8 mouse cellular contexts compared by ENCODE assay signal in genomic region chr6:38550250-38551061, GRCm38 (mm10). TPM values are rescaled to one million over a fixed set of nuclear protein-coding genes. Genes with fewer than 3 reads are reported as not detected.
A peak's percentile ranks its signal among the peaks of the same experiment; 100 is the strongest.
DNase-seq lines count a peak whose midpoint lies in the region; ATAC-seq and TF ChIP-seq lines count a peak whose summit lies in the region.

No protein-coding gene starts in this region.

- H3K79me2 ChIP-seq in macrophage (ENCODE audit: inconsistent target): peaks cover 36% of the 10 kb centered on the region

- H3K9me3 ChIP-seq in embryonic facial prominence, embryonic 14.5 days (ENCODE audit: control insufficient read depth, low read length): no peaks in the 10 kb centered on the region
- no peaks in the 10 kb centered on the region for H3K9me3 ChIP-seq in heart, embryonic 12.5 days (replicated peaks)
- no peaks in the 10 kb centered on the region for H3K9me3 ChIP-seq in stomach, embryonic 15.5 days

- peak overlapping the region; percentile 59 for H3K4me2 ChIP-seq in embryonic facial prominence, embryonic 14.5 days (ENCODE audit: low read depth, low read length)
- H3K4me2 ChIP-seq in heart, embryonic 12.5 days: peak overlapping the region; percentile 74
- peak overlapping the region; percentile 64 for H3K4me2 ChIP-seq in stomach, embryonic 15.5 days

- peak in 1 of 2 experiments; percentile 54 for DNase-seq in left cerebral cortex, adult 2 months (ENCODE audit: extremely low spot score in 1 of 2, low spot score in 2 of 2)
- no peak for DNase-seq in left cerebral cortex, adult 11 months (ENCODE audit: low spot score)
- DNase-seq in R1 (ENCODE audit: low read depth, low spot score): peak; percentile 75
- DNase-seq in embryonic facial prominence, embryonic 14.5 days (ENCODE audit: low spot score): peak; percentile 75
- DNase-seq in kidney, postnatal 25 days: peak; percentile 72 to 86

- peaks cover 8% of the 10 kb centered on the region; the same call in 1 of the 2 replicates for H3K4me1 ChIP-seq in embryonic facial prominence, embryonic 14.5 days (ENCODE audit: control insufficient read depth, insufficient read depth, low read length)
- peaks cover 22% of the 10 kb centered on the region for H3K4me1 ChIP-seq in heart, embryonic 12.5 days (replicated peaks)
- no peaks in the 10 kb centered on the region for H3K4me1 ChIP-seq in stomach, embryonic 15.5 days

- 5% methylated on average over 28 of the region's 28 CpGs for WGBS in embryonic facial prominence, embryonic 14.5 days
- 7% methylated on average over 28 of the region's 28 CpGs for WGBS in heart, embryonic 12.5 days
- 2% methylated on average over 28 of the region's 28 CpGs for WGBS in macrophage (ENCODE audit: missing documents)
- WGBS in stomach, embryonic 15.5 days: 4% methylated on average over 28 of the region's 28 CpGs

- ATAC-seq in embryonic facial prominence, embryonic 14.5 days (ENCODE audit: low read depth): peak; percentile 12
- ATAC-seq in heart, embryonic 12.5 days (ENCODE audit: insufficient number of reproducible peaks, low FRiP score): peak; percentile 52
- peak; percentile 57 for ATAC-seq in stomach, embryonic 15.5 days (ENCODE audit: insufficient read depth, low FRiP score, low read depth)

- peak overlapping the region; percentile 94 for H3K4me3 ChIP-seq in left cerebral cortex, adult 2 months
- peak overlapping the region; percentile 74 for H3K4me3 ChIP-seq in embryonic facial prominence, embryonic 14.5 days (ENCODE audit: low read depth, low read length)
- peak overlapping the region; percentile 76 for H3K4me3 ChIP-seq in heart, embryonic 12.5 days
- H3K4me3 ChIP-seq in macrophage (ENCODE audit: inconsistent target): peak overlapping the region; percentile 83
- H3K4me3 ChIP-seq in stomach, embryonic 15.5 days (replicated peaks): peak overlapping the region; percentile 77

- no peak; the same call in 1 of the 2 replicates for TF ChIP-seq CTCF in left cerebral cortex, adult 2 months (IDR thresholded peaks at IDR 0.05)

- peak overlapping the region; percentile 99 for H3K27ac ChIP-seq in left cerebral cortex, adult 2 months
- peak overlapping the region; percentile 100 for H3K27ac ChIP-seq in embryonic facial prominence, embryonic 14.5 days (replicated peaks; ENCODE audit: low read depth, low read length)
- H3K27ac ChIP-seq in heart, embryonic 12.5 days (ENCODE audit: poor library complexity, severe bottlenecking): peak overlapping the region; percentile 100
- peak overlapping the region; percentile 95 for H3K27ac ChIP-seq in macrophage
- H3K27ac ChIP-seq in stomach, embryonic 15.5 days: peak overlapping the region; percentile 99

- no peaks in the 10 kb centered on the region for H3K27me3 ChIP-seq in embryonic facial prominence, embryonic 14.5 days (replicated peaks; ENCODE audit: control insufficient read depth, insufficient read depth, low read length)
- H3K27me3 ChIP-seq in heart, embryonic 12.5 days (replicated peaks): no peaks in the 10 kb centered on the region
- H3K27me3 ChIP-seq in stomach, embryonic 15.5 days (replicated peaks): no peaks in the 10 kb centered on the region

- no peaks in the 10 kb centered on the region; the same call in 1 of the 2 replicates for H3K36me3 ChIP-seq in embryonic facial prominence, embryonic 14.5 days (ENCODE audit: control insufficient read depth, insufficient read depth, low read length)
- H3K36me3 ChIP-seq in heart, embryonic 12.5 days: 0 out of 2 replicates have a peak, but pooled peaks cover 4% of the 10 kb centered on the region
- no peaks in the 10 kb centered on the region for H3K36me3 ChIP-seq in macrophage (ENCODE audit: inconsistent target)
- no peaks in the 10 kb centered on the region for H3K36me3 ChIP-seq in stomach, embryonic 15.5 days

- peak overlapping the region; percentile 97 for H3K9ac ChIP-seq in embryonic facial prominence, embryonic 14.5 days (ENCODE audit: low read depth, low read length)
- H3K9ac ChIP-seq in heart, embryonic 12.5 days: peak overlapping the region; percentile 90
- peak overlapping the region; percentile 82 for H3K9ac ChIP-seq in stomach, embryonic 15.5 days

- intact Hi-C loops in left cerebral cortex, adult 2 months (cut with DNase I): loop anchor here (1.0 kb wide), 1 partner anchor 16 kb away; no protein-coding TSS in a partner anchor

RNA-seq across cellular contexts. Expression of gene Luc7l2, which starts 0.7 kb away (rescaled TPM):
- total RNA-seq in left cerebral cortex, adult 2 months (2021): 100 to 1,000 TPM; 180 to 183 TPM
- polyA plus RNA-seq in embryonic facial prominence, embryonic 14.5 days (2014; fragmentation: Nextera tagmentation; extraction: Ambion mirVana): 43.1 and 53.0 TPM in 2 replicates
- polyA plus RNA-seq in heart, embryonic 12.5 days (2016; fragmentation: Nextera tagmentation; extraction: Ambion mirVana): 34.4 and 37.4 TPM in 2 replicates
- 1,000 to 10,000 TPM; 1,179 to 1,778 (median 1,568) TPM for total RNA-seq in macrophage (2018; cell fraction: chromatin; rRNA removed)
- total RNA-seq in macrophage (2018; cell fraction: cytosol; rRNA removed): 100 to 1,000 TPM in 5 of 26 experiments, 10 to 100 TPM in 21; 41.8 to 121 (median 62.5) TPM
- total RNA-seq in macrophage (2018; cell fraction: nucleus; rRNA removed): 1,000 to 10,000 TPM in 9 of 26 experiments, 100 to 1,000 TPM in 17; 498 to 1,242 (median 889) TPM
- polyA plus RNA-seq in macrophage (2018): 72.9 to 93.0 TPM (median 86.6 TPM) in 3 replicates
- polyA plus RNA-seq in stomach, embryonic 15.5 days (2015; fragmentation: Nextera tagmentation; extraction: Ambion mirVana): 37.9 and 41.1 TPM in 2 replicates

RNA-seq across cellular contexts. Expression of gene Fmc1, which starts 17.2 kb away (rescaled TPM):
- 10 to 100 TPM; 53.2 to 58.7 TPM for total RNA-seq in left cerebral cortex, adult 2 months (2021)
- 92.8 and 93.8 TPM in 2 replicates for polyA plus RNA-seq in embryonic facial prominence, embryonic 14.5 days (2014; fragmentation: Nextera tagmentation; extraction: Ambion mirVana)
- polyA plus RNA-seq in heart, embryonic 12.5 days (2016; fragmentation: Nextera tagmentation; extraction: Ambion mirVana): 202 and 217 TPM in 2 replicates
- total RNA-seq in macrophage (2018; cell fraction: chromatin; rRNA removed): 1 to 10 TPM in 5 of 26 experiments, not detected in 21; 2.4 to 3.5 (median 3.3) TPM
- total RNA-seq in macrophage (2018; cell fraction: cytosol; rRNA removed): 10 to 100 TPM in 10 of 26 experiments, 1 to 10 TPM in 16; 5.2 to 15.2 (median 8.9) TPM
- 1 to 10 TPM in 9 of 26 experiments, not detected in 17; 1.8 to 5.5 (median 3.1) TPM for total RNA-seq in macrophage (2018; cell fraction: nucleus; rRNA removed)
- 2.8 to 13.1 TPM (median 8.6 TPM) in 3 replicates for polyA plus RNA-seq in macrophage (2018)
- polyA plus RNA-seq in stomach, embryonic 15.5 days (2015; fragmentation: Nextera tagmentation; extraction: Ambion mirVana): 145 and 156 TPM in 2 replicates
